Mouse (Mus musculus): ENCODE measurements around the gene Mxi1. TPM values are rescaled to one million over a fixed set of nuclear protein-coding genes. Genes with fewer than 3 reads are reported as not detected.
"Not testable (repeated sequence)": the region's sequence is repeated elsewhere in the genome, so short reads cannot be mapped to it uniquely, and the experiment has no call there.

Gene Mxi1
- polyA plus RNA-seq, 1 experiment from 2014 or later, result 33.1 TPM

DNA sequence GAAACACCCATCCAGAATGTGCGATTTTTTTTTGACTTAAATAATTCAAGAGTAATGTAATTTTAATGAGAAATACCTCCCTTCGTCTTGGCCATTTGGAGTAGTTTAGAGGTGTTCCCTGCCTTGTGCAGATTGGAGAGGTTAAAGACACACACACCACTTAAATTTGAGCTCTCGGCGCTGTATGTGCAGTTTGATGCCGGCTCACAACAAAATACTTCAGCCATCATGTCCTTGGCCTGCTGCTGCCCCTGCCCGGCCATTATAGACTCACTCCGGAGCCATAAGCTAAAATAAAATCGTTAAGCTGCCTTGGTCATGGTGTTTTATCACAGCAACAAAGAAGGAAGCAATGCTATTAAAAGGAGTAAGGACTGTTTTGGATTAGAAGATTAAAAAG lies 81.1 kb downstream of the Mxi1 start:
- Histone ChIP-seq H3K4me1 (ENCODE audit: control insufficient read depth, insufficient read depth, low read length) (peaks cover 4% of the 10 kb centered on the region), H3K4me2 (peak overlapping the region; percentile 81), H3K9me3 (replicated peaks; ENCODE audit: control insufficient read depth, low read length) (no peaks in the 10 kb centered on the region), H3K27me3 (ENCODE audit: control insufficient read depth, insufficient read depth, low read length) (no peaks in the 10 kb centered on the region), H3K36me3 (ENCODE audit: control insufficient read depth, insufficient read depth, low read length) (no peaks in the 10 kb centered on the region; the same call in 1 of the 2 replicates), H3K9ac (ENCODE audit: low read depth, low read length) (peak overlapping the region; percentile 99), H3K27ac (ENCODE audit: low read depth, low read length) (no peak overlapping the region), H3K4me3 (ENCODE audit: low read depth, low read length) (peak overlapping the region; percentile 85)
- ATAC-seq (replicated peaks; ENCODE audit: insufficient number of reproducible peaks, low FRiP score, low TSS enrichment), result no peak
- WGBS (ENCODE audit: insufficient replicate concordance), result 41% methylated on average over 8 of the region's 8 CpGs

- H3K4me3 ChIP-seq (ENCODE audit: low read depth, low read length), result peak overlapping the region; percentile 85
- H3K27ac ChIP-seq (ENCODE audit: low read depth, low read length), result no peak overlapping the region
- 90% methylated on average over 5 of the region's 5 CpGs for WGBS (ENCODE audit: insufficient replicate concordance)
These were observed 81.5 kb downstream of the Mxi1 start for GRCm38 (mm10) chr19:53391787-53392186.

DNA sequence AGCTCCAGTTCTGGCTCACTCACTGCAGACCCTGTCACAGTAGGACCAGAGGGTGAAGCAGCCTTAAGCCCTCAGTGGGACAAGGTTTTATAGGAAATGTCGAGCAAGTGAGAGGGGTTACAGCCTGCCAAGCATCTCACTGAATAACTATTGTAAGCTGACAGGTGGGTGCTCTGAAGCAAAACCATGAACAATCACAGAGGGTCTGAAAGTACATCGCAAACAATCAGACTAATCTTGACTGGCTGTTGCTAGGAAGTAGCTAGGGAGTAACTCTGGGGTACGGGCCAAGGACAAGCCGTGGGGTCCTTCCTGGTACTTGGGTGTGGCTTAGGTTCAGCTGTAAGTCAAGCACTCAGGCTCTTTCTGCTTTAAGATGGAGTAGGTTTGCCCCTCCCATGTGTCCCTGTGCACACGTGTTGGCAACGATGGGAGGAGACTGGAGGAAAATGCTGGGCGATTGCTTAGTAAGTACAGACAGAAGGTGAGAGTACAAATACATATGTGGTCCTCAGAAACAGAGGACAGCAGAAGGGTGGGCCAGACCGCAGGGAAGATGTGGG lies 82.5 kb downstream of the Mxi1 start:
- H3K4me3 ChIP-seq (ENCODE audit: low read depth, low read length), result no peak overlapping the region
- peaks cover 4% of the 10 kb centered on the region for H3K4me1 ChIP-seq (ENCODE audit: control insufficient read depth, insufficient read depth, low read length)
- H3K27ac ChIP-seq (ENCODE audit: low read depth, low read length), result no peak overlapping the region
- H3K36me3 ChIP-seq (ENCODE audit: control insufficient read depth, insufficient read depth, low read length), result no peaks in the 10 kb centered on the region
- H3K27me3 ChIP-seq (ENCODE audit: control insufficient read depth, insufficient read depth, low read length), result no peaks in the 10 kb centered on the region
- no peak overlapping the region for H3K4me2 ChIP-seq
- 75% methylated on average over 8 of the region's 8 CpGs for WGBS (ENCODE audit: insufficient replicate concordance)
- H3K9ac ChIP-seq (ENCODE audit: low read depth, low read length), result no peak overlapping the region
- ATAC-seq (replicated peaks; ENCODE audit: insufficient number of reproducible peaks, low FRiP score, low TSS enrichment), result no peak
- no peaks in the 10 kb centered on the region for H3K9me3 ChIP-seq (replicated peaks; ENCODE audit: control insufficient read depth, low read length)

More at GRCm38 (mm10) chr19:53391787-53392186, 81.5 kb downstream of the Mxi1 start:
- Histone ChIP-seq H3K9ac (ENCODE audit: low read depth, low read length) (peak overlapping the region; percentile 99; the same call in 1 of the 2 replicates), H3K4me1 (ENCODE audit: control insufficient read depth, insufficient read depth, low read length) (peaks cover 4% of the 10 kb centered on the region), H3K27me3 (ENCODE audit: control insufficient read depth, insufficient read depth, low read length) (no peaks in the 10 kb centered on the region), H3K9me3 (replicated peaks; ENCODE audit: control insufficient read depth, low read length) (no peaks in the 10 kb centered on the region), H3K36me3 (ENCODE audit: control insufficient read depth, insufficient read depth, low read length) (no peaks in the 10 kb centered on the region; the same call in 1 of the 2 replicates), H3K4me2 (peak overlapping the region; percentile 81)
- ATAC-seq (replicated peaks; ENCODE audit: insufficient number of reproducible peaks, low FRiP score, low TSS enrichment), result no peak

GRCm38 (mm10) chr19:53393646-53394045 lies 83.3 kb downstream of the Mxi1 start:
- Histone ChIP-seq H3K4me3 (ENCODE audit: low read depth, low read length) (no peak overlapping the region), H3K9ac (ENCODE audit: low read depth, low read length) (no peak overlapping the region), H3K4me2 (no peak overlapping the region), H3K9me3 (replicated peaks; ENCODE audit: control insufficient read depth, low read length) (no peaks in the 10 kb centered on the region), H3K27me3 (ENCODE audit: control insufficient read depth, insufficient read depth, low read length) (no peaks in the 10 kb centered on the region), H3K27ac (ENCODE audit: low read depth, low read length) (no peak overlapping the region), H3K36me3 (ENCODE audit: control insufficient read depth, insufficient read depth, low read length) (no peaks in the 10 kb centered on the region), H3K4me1 (ENCODE audit: control insufficient read depth, insufficient read depth, low read length) (peaks cover 4% of the 10 kb centered on the region)
- no peak for ATAC-seq (replicated peaks; ENCODE audit: insufficient number of reproducible peaks, low FRiP score, low TSS enrichment)

DNA sequence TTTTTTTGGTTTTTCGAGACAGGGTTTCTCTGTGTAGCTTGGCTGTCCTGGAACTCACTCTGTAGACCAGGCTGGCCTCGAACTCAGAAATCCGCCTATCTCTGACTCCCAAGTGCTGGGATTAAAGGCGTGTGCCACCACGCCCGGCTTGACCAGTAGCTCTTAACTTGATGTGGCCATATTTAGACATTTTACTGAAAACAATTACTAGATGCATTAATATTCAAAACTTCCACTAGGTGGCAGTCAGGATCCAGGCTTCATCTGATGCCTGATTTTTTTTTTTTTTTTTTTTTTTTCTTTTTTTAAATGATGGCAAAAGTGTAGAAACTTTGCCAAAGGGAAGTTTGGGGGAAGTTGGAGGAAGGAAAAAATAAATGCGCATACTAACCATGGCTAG lies 84.2 kb downstream of the Mxi1 start:
- no peaks in the 10 kb centered on the region for H3K36me3 ChIP-seq (ENCODE audit: control insufficient read depth, insufficient read depth, low read length)
- peak overlapping the region; percentile 34; the same call in 1 of the 2 replicates for H3K9ac ChIP-seq (ENCODE audit: low read depth, low read length)
- H3K4me3 ChIP-seq (ENCODE audit: low read depth, low read length), result no peak overlapping the region
- H3K9me3 ChIP-seq (replicated peaks; ENCODE audit: control insufficient read depth, low read length), result no peaks in the 10 kb centered on the region
- no peak overlapping the region for H3K4me2 ChIP-seq
- 17% methylated on average over 7 of the region's 7 CpGs for WGBS (ENCODE audit: insufficient replicate concordance)
- no peak for ATAC-seq (replicated peaks; ENCODE audit: insufficient number of reproducible peaks, low FRiP score, low TSS enrichment)
- no peaks in the 10 kb centered on the region for H3K27me3 ChIP-seq (ENCODE audit: control insufficient read depth, insufficient read depth, low read length)
- H3K27ac ChIP-seq (ENCODE audit: low read depth, low read length), result no peak overlapping the region
- peaks cover 4% of the 10 kb centered on the region for H3K4me1 ChIP-seq (ENCODE audit: control insufficient read depth, insufficient read depth, low read length)

GRCm38 (mm10) chr19:53394956-53395355 lies 84.6 kb downstream of the Mxi1 start:
- not testable (repeated sequence) for H3K4me1 ChIP-seq (ENCODE audit: control insufficient read depth, insufficient read depth, low read length); H3K9me3 ChIP-seq (replicated peaks; ENCODE audit: control insufficient read depth, low read length); H3K4me3 ChIP-seq (ENCODE audit: low read depth, low read length); H3K36me3 ChIP-seq (ENCODE audit: control insufficient read depth, insufficient read depth, low read length); H3K27ac ChIP-seq (ENCODE audit: low read depth, low read length); ATAC-seq (replicated peaks; ENCODE audit: insufficient number of reproducible peaks, low FRiP score, low TSS enrichment); H3K9ac ChIP-seq (ENCODE audit: low read depth, low read length); H3K27me3 ChIP-seq (ENCODE audit: control insufficient read depth, insufficient read depth, low read length); H3K4me2 ChIP-seq
- WGBS (ENCODE audit: insufficient replicate concordance), result 77% methylated on average over 3 of the region's 3 CpGs

GRCm38 (mm10) chr19:53395805-53396204 lies 85.5 kb downstream of the Mxi1 start:
- H3K4me2 ChIP-seq; H3K36me3 ChIP-seq (ENCODE audit: control insufficient read depth, insufficient read depth, low read length); H3K9me3 ChIP-seq (replicated peaks; ENCODE audit: control insufficient read depth, low read length); ATAC-seq (replicated peaks; ENCODE audit: insufficient number of reproducible peaks, low FRiP score, low TSS enrichment); H3K4me1 ChIP-seq (ENCODE audit: control insufficient read depth, insufficient read depth, low read length); H3K9ac ChIP-seq (ENCODE audit: low read depth, low read length); H3K4me3 ChIP-seq (ENCODE audit: low read depth, low read length); H3K27me3 ChIP-seq (ENCODE audit: control insufficient read depth, insufficient read depth, low read length); H3K27ac ChIP-seq (ENCODE audit: low read depth, low read length): not testable (repeated sequence)
- WGBS (ENCODE audit: insufficient replicate concordance), result 69% methylated on average over 5 of the region's 5 CpGs

- Histone ChIP-seq H3K27ac (ENCODE audit: low read depth, low read length) (no peak overlapping the region), H3K27me3 (ENCODE audit: control insufficient read depth, insufficient read depth, low read length) (no peaks in the 10 kb centered on the region), H3K4me2 (no peak overlapping the region), H3K36me3 (ENCODE audit: control insufficient read depth, insufficient read depth, low read length) (no peaks in the 10 kb centered on the region), H3K9me3 (replicated peaks; ENCODE audit: control insufficient read depth, low read length) (no peaks in the 10 kb centered on the region), H3K9ac (ENCODE audit: low read depth, low read length) (no peak overlapping the region), H3K4me3 (ENCODE audit: low read depth, low read length) (no peak overlapping the region), H3K4me1 (ENCODE audit: control insufficient read depth, insufficient read depth, low read length) (no peaks in the 10 kb centered on the region)
- no peak for ATAC-seq (replicated peaks; ENCODE audit: insufficient number of reproducible peaks, low FRiP score, low TSS enrichment)
- 75% methylated on average over 12 of the region's 12 CpGs for WGBS (ENCODE audit: insufficient replicate concordance)
These were observed 87.3 kb downstream of the Mxi1 start for GRCm38 (mm10) chr19:53397451-53398233.

GRCm38 (mm10) chr19:53399213-53399612 lies 88.9 kb downstream of the Mxi1 start:
- ATAC-seq (replicated peaks; ENCODE audit: insufficient number of reproducible peaks, low FRiP score, low TSS enrichment), result no peak
- Histone ChIP-seq H3K9me3 (replicated peaks; ENCODE audit: control insufficient read depth, low read length) (no peaks in the 10 kb centered on the region), H3K9ac (ENCODE audit: low read depth, low read length) (no peak overlapping the region), H3K27me3 (ENCODE audit: control insufficient read depth, insufficient read depth, low read length) (no peaks in the 10 kb centered on the region), H3K4me3 (ENCODE audit: low read depth, low read length) (no peak overlapping the region), H3K27ac (ENCODE audit: low read depth, low read length) (no peak overlapping the region), H3K4me2 (no peak overlapping the region), H3K36me3 (ENCODE audit: control insufficient read depth, insufficient read depth, low read length) (no peaks in the 10 kb centered on the region), H3K4me1 (ENCODE audit: control insufficient read depth, insufficient read depth, low read length) (no peaks in the 10 kb centered on the region)
- WGBS (ENCODE audit: insufficient replicate concordance), result 79% methylated on average over 4 of the region's 4 CpGs

All from heart, embryonic 11.5 days (tissue).